Mouse (Mus musculus) monocyte, adult 59 days (primary cell): ENCODE results near the gene Gm10100. TPM values are rescaled to one million over a fixed set of nuclear protein-coding genes. Genes with fewer than 3 reads are reported as not detected.

Experiments
- total RNA-seq, 2 experiments: library from RNA; stranded (reverse); gene quantifications; one replicate each; pipeline ENCODE4 v1.2.4; 2023

Gm10100 gene
- not detected for total RNA-seq

GRCm38 (mm10) chr10:77726186-77726585 lies at the start of gene Gm10100:
Gene Gm10100, plus strand, starts transcription at chr10:77726486.

GRCm38 (mm10) chr10:77685895-77686664 lies 40.2 kb upstream of the Gm10100 start, which contains the start of gene Tspear:
Gene Tspear, plus strand, starts transcription at chr10:77686569.

GRCm38 (mm10) chr10:77690356-77690807 lies 35.9 kb upstream of the Gm10100 start, which contains the start of gene Gm19402:
Gene Gm19402, minus strand, starts transcription at chr10:77690757.

GRCm38 (mm10) chr10:77697133-77697532 lies 29.2 kb upstream of the Gm10100 start, which contains the start of gene Gm9508:
Gene Gm9508, minus strand, starts transcription at chr10:77697233.

GRCm38 (mm10) chr10:77706326-77706725 lies 20.0 kb upstream of the Gm10100 start, which contains the start of gene Gm10272:
Gene Gm10272, plus strand, starts transcription at chr10:77706626.

GRCm38 (mm10) chr10:77711157-77711556 lies 15.1 kb upstream of the Gm10100 start, which contains the start of gene Gm10024:
Gene Gm10024, plus strand, starts transcription at chr10:77711457.

GRCm38 (mm10) chr10:77715507-77715906 lies 10.8 kb upstream of the Gm10100 start, which contains the start of gene Gm10142:
Gene Gm10142, plus strand, starts transcription at chr10:77715807.

GRCm38 (mm10) chr10:77720299-77720698 lies 6.0 kb upstream of the Gm10100 start, which contains the start of gene Krtap12-1:
Gene Krtap12-1, plus strand, starts transcription at chr10:77720599.

GRCm38 (mm10) chr10:77741924-77742688 lies 15.8 kb downstream of the Gm10100 start, which contains the start of gene Gm18596:
Gene Gm18596, minus strand, starts transcription at chr10:77742638.

GRCm38 (mm10) chr10:77751254-77751653 lies 25.0 kb downstream of the Gm10100 start, which contains the start of gene Gm9736:
Gene Gm9736, minus strand, starts transcription at chr10:77751354.

GRCm38 (mm10) chr10:77759582-77759981 lies 33.3 kb downstream of the Gm10100 start, which contains the start of gene Gm3233:
Gene Gm3233, minus strand, starts transcription at chr10:77759682.

GRCm38 (mm10) chr10:77771225-77771624 lies 44.9 kb downstream of the Gm10100 start, which contains the start of gene Gm3238:
Gene Gm3238, minus strand, starts transcription at chr10:77771325.

Other genes starting within 250 kb of the Gm10100 start
- 10 to 100 TPM; 19.2 to 24.2 TPM for gene Fam207a, start 210.7 kb upstream of the Gm10100 start, total RNA-seq
- gene Itgb2, start 196.2 kb upstream of the Gm10100 start, total RNA-seq: 100 to 1,000 TPM; 854 to 921 TPM
- 100 to 1,000 TPM; 113 to 127 TPM for gene Pttg1ip, start 144.8 kb upstream of the Gm10100 start, total RNA-seq
- gene Sumo3, start 120.4 kb upstream of the Gm10100 start, total RNA-seq: 10 to 100 TPM; 76.0 to 76.6 TPM
- 10 to 100 TPM in 1 of 2 experiments, 1 to 10 TPM in 1; 3.3 to 11.9 TPM for gene Gm49325, start 120.3 kb upstream of the Gm10100 start, total RNA-seq
- gene Ube2g2, start 104.2 kb upstream of the Gm10100 start, total RNA-seq: 10 to 100 TPM; 43.6 to 54.7 TPM
- not detected for gene Tspear, start 39.9 kb upstream of the Gm10100 start, total RNA-seq
- not detected for gene Gm19402, start 35.7 kb upstream of the Gm10100 start, total RNA-seq
- not detected for gene Gm9508, start 29.3 kb upstream of the Gm10100 start, total RNA-seq
- not detected for gene Gm10272, start 19.9 kb upstream of the Gm10100 start, total RNA-seq
- not detected for gene Gm10024, start 15.0 kb upstream of the Gm10100 start, total RNA-seq
- gene Gm10142, start 10.7 kb upstream of the Gm10100 start, total RNA-seq: not detected
- gene Krtap12-1, start 5.9 kb upstream of the Gm10100 start, total RNA-seq: not detected
- not detected for gene Gm18596, start 16.2 kb downstream of the Gm10100 start, total RNA-seq
- gene Gm9736, start 24.9 kb downstream of the Gm10100 start, total RNA-seq: not detected
- not detected for gene Gm3233, start 33.2 kb downstream of the Gm10100 start, total RNA-seq
- gene Gm3238, start 44.8 kb downstream of the Gm10100 start, total RNA-seq: not detected
- gene Gm7138, start 50.5 kb downstream of the Gm10100 start, total RNA-seq: not detected
- not detected for gene Gm3250, start 56.1 kb downstream of the Gm10100 start, total RNA-seq
- not detected for gene Gm7137, start 61.7 kb downstream of the Gm10100 start, total RNA-seq
- gene Gm9639, start 68.6 kb downstream of the Gm10100 start, total RNA-seq: not detected
- gene Gm19668, start 72.6 kb downstream of the Gm10100 start, total RNA-seq: not detected
- not detected for gene Gm9507, start 85.4 kb downstream of the Gm10100 start, total RNA-seq
- gene Gm2696, start 88.2 kb downstream of the Gm10100 start, total RNA-seq: not detected
- not detected for gene Krtap10-4, start 100.6 kb downstream of the Gm10100 start, total RNA-seq
- not detected for gene Krtap10-10, start 109.5 kb downstream of the Gm10100 start, total RNA-seq
- not detected for gene Gm36176, start 120.3 kb downstream of the Gm10100 start, total RNA-seq
- not detected for gene Gm10318, start 126.4 kb downstream of the Gm10100 start, total RNA-seq
- not detected for gene Gm3285, start 135.5 kb downstream of the Gm10100 start, total RNA-seq
- under 1 TPM; 0.10 to 0.15 TPM for gene Lrrc3, start 176.1 kb downstream of the Gm10100 start, total RNA-seq
- 100 to 1,000 TPM; 148 to 152 TPM for gene Trpm2, start 244.1 kb downstream of the Gm10100 start, total RNA-seq